Mouse (Mus musculus): ENCODE measurements around the gene Lhx1. TPM values are rescaled to one million over a fixed set of nuclear protein-coding genes. Genes with fewer than 3 reads are reported as not detected.

Lhx1 gene
- total and polyA plus RNA-seq, 3 experiments: 0.04 TPM; not detected in 2

DNA sequence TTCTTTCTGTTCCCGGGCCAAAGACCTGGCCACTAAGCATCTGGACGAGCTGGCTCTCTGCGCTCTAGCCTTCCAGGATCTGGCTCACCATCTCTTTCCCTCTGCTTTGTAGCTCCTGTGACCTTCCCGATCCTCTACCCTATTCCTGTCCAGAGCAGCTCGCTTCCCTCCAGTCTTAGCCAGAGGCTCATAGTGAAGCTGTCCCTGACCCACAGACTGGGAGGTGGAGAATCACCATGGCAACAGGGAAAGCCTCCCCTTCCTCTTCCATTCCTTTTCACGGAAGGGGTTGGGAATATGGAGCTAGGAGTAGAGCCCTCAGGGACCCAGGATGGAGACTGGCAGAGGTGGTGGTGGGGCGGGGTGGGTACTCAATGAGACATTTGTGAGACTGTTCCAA lies 38.0 kb upstream of the Lhx1 start:
- in situ Hi-C loops (cut with MboI; ENCODE audit: low pct_ligation_motif_present, low pct_unique_long_range_greater_than_20kb, low sequenced_read_pairs) (no loop called here), dilution Hi-C loops (cut with MboI; ENCODE audit: extremely low pct_ligation_motif_present, extremely low pct_unique_long_range_greater_than_20kb, low sequenced_read_pairs) (no loop called here)
- Histone ChIP-seq H3K4me3 (replicated peaks in 1 of 3; ENCODE audit: low read depth in 2 of 3, low read length in 2 of 3, poor library complexity in 1 of 3) (no peak overlapping the region), H3K9ac (ENCODE audit: insufficient read depth, low read depth) (no peak overlapping the region), H3K27ac (ENCODE audit: insufficient read depth, low read depth) (no peak overlapping the region), H3K79me2 (replicated peaks; ENCODE audit: control insufficient read depth, extremely low read depth, insufficient read depth, poor library complexity, severe bottlenecking) (no peaks in the 10 kb centered on the region), H3K36me3 (replicated peaks in 1 of 2; ENCODE audit: control insufficient read depth in 1 of 2, insufficient read depth in 1 of 2, low read length in 1 of 2) (no peaks in the 10 kb centered on the region), H3K27me3 (replicated peaks) (peaks cover 86% of the 10 kb centered on the region), H3K4me1 (ENCODE audit: control insufficient read depth in 1 of 2, insufficient read depth in 2 of 2) (peaks cover 2% of the 10 kb centered on the region in 2 experiments; a peak in 1 of 4 replicates), H3K9me3 (replicated peaks; ENCODE audit: low read length) (no peaks in the 10 kb centered on the region), H3K4me2 (ENCODE audit: insufficient read depth, low read depth, poor library complexity, severe bottlenecking) (no peak overlapping the region)
- TF ChIP-seq JUN (IDR thresholded peaks at IDR 0.05; ENCODE audit: insufficient read depth, low read depth, low read length) (no peak), JUND (conservative IDR thresholded peaks at IDR 0.05; ENCODE audit: low read depth, low read length) (no peak)
- DNase-seq (ENCODE audit: extremely low read depth): no peak

DNA sequence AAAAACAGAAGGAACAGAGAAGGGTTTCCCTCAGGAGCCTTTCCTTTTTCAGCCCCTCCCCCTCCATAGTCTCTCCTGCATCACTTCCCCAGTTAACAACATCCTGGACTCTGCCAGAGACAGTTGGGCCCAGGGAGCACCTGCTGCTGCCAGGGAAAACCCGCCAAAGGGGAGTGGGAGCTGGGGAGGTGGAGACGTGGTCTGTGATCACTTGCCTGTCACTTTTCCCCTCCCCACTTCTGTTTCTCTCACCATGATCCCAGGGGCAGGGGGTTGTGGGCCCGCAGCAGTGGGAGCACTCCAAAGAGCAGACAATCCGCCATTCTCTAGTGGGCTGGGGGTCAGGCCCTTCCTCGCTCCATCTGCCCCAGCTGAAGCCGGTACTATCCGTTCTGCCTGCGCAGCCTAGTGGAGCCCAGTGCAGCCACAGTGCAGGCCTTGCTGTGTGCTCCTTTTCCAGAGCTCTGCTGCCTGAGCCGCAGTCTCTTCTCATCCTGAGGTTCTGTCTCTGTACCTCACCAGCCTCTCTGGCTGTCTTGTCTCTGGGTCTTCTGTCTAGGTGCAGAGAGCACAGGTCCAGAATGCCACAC lies 37.5 kb upstream of the Lhx1 start:
- Histone ChIP-seq H3K27me3 (replicated peaks) (peaks cover 81% of the 10 kb centered on the region), H3K4me1 (ENCODE audit: control insufficient read depth in 1 of 2, insufficient read depth in 2 of 2) (0 out of 4 replicates have a peak, but pooled peaks cover 0 to 2% of the 10 kb centered on the region in 2 experiments), H3K4me2 (ENCODE audit: insufficient read depth, low read depth, poor library complexity, severe bottlenecking) (no peak overlapping the region), H3K9me3 (replicated peaks; ENCODE audit: low read length) (no peaks in the 10 kb centered on the region), H3K79me2 (replicated peaks; ENCODE audit: control insufficient read depth, extremely low read depth, insufficient read depth, poor library complexity, severe bottlenecking) (no peaks in the 10 kb centered on the region), H3K4me3 (replicated peaks in 1 of 3; ENCODE audit: low read depth in 2 of 3, low read length in 2 of 3, poor library complexity in 1 of 3) (no peak overlapping the region), H3K36me3 (replicated peaks in 1 of 2; ENCODE audit: control insufficient read depth in 1 of 2, insufficient read depth in 1 of 2, low read length in 1 of 2) (no peaks in the 10 kb centered on the region), H3K27ac (ENCODE audit: insufficient read depth, low read depth) (no peak overlapping the region), H3K9ac (ENCODE audit: insufficient read depth, low read depth) (no peak overlapping the region)
- dilution Hi-C loops (cut with MboI; ENCODE audit: extremely low pct_ligation_motif_present, extremely low pct_unique_long_range_greater_than_20kb, low sequenced_read_pairs): no loop called here
- DNase-seq (ENCODE audit: extremely low read depth): no peak
- TF ChIP-seq SIN3A (IDR thresholded peaks at IDR 0.05; ENCODE audit: low read length) (no peak), CTCF (conservative IDR thresholded peaks at IDR 0.05 in 1 of 2, IDR thresholded peaks at IDR 0.05 in 1 of 2; ENCODE audit: low read depth in 2 of 2, low read length in 2 of 2) (no peak), KAT2A (IDR thresholded peaks at IDR 0.05; ENCODE audit: insufficient replicate concordance, low read length) (no peak), IRF4 (IDR thresholded peaks at IDR 0.05; ENCODE audit: low read depth, low read length) (no peak), BHLHE40 (IDR thresholded peaks at IDR 0.05; ENCODE audit: low read depth, low read length) (no peak), JUN (IDR thresholded peaks at IDR 0.05; ENCODE audit: insufficient read depth, low read depth, low read length) (no peak), ZMIZ1 (IDR thresholded peaks at IDR 0.05; ENCODE audit: low read depth, low read length) (no peak), USF1 (IDR thresholded peaks at IDR 0.05; ENCODE audit: low read depth, low read length) (no peak), PAX5 (IDR thresholded peaks at IDR 0.05; ENCODE audit: low read length) (no peak), GABPA (IDR thresholded peaks at IDR 0.05; ENCODE audit: insufficient replicate concordance, low read depth, low read length) (no peak)
- in situ Hi-C loops (cut with MboI; ENCODE audit: low pct_ligation_motif_present, low pct_unique_long_range_greater_than_20kb, low sequenced_read_pairs): no loop called here

DNA sequence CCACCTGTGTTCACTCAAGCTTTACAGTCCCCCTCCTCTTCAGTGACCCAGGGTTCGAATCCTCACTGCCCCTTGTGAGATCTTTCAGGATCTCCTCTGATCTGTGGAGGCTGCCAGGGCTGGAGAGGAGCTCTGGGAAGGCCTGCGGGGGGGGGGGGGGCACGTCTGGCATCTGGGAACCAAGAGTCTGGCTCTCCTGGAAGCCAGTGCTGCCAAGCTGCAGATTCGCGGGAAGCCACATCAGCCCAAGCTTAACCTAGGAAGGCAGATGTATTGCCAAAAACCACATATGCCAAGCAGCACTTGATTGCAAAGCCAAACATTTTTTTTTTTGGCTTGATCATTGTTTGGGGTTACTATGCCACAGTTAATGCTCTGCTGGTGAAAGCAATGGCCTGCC lies 36.2 kb upstream of the Lhx1 start:
- TF ChIP-seq POLR2AphosphoS2 (IDR thresholded peaks at IDR 0.05; ENCODE audit: low read depth, low read length) (no peak), MAX (IDR thresholded peaks at IDR 0.05; ENCODE audit: low read length) (no peak), SIN3A (IDR thresholded peaks at IDR 0.05; ENCODE audit: low read length) (no peak), JUND (conservative IDR thresholded peaks at IDR 0.05; ENCODE audit: low read depth, low read length) (no peak), TCF12 (IDR thresholded peaks at IDR 0.05; ENCODE audit: low read depth, low read length) (no peak), E2F4 (IDR thresholded peaks at IDR 0.05; ENCODE audit: insufficient replicate concordance, low read depth, low read length) (no peak), NELFE (IDR thresholded peaks at IDR 0.05; ENCODE audit: low read depth, low read length) (no peak), TBP (conservative IDR thresholded peaks at IDR 0.05; ENCODE audit: low read depth, low read length) (no peak), RAD21 (IDR thresholded peaks at IDR 0.05; ENCODE audit: low read depth, low read length) (no peak), MYC (IDR thresholded peaks at IDR 0.05; ENCODE audit: low read depth, low read length) (no peak), ZC3H11A (IDR thresholded peaks at IDR 0.05; ENCODE audit: low read depth, low read length) (no peak), SMC3 (IDR thresholded peaks at IDR 0.05; ENCODE audit: low read depth, low read length) (no peak), USF1 (IDR thresholded peaks at IDR 0.05; ENCODE audit: low read depth, low read length) (no peak)
- in situ Hi-C loops (cut with MboI; ENCODE audit: low pct_ligation_motif_present, low pct_unique_long_range_greater_than_20kb, low sequenced_read_pairs): no loop called here
- no peak overlapping the region for H3K27ac ChIP-seq (ENCODE audit: insufficient read depth, low read depth)
- dilution Hi-C loops (cut with MboI; ENCODE audit: extremely low pct_ligation_motif_present, extremely low pct_unique_long_range_greater_than_20kb, low sequenced_read_pairs): no loop called here
- H3K36me3 ChIP-seq (replicated peaks in 1 of 2; ENCODE audit: control insufficient read depth in 1 of 2, insufficient read depth in 1 of 2, low read length in 1 of 2): no peaks in the 10 kb centered on the region
- no peak for DNase-seq (ENCODE audit: extremely low read depth)
- no peak overlapping the region for H3K4me2 ChIP-seq (ENCODE audit: insufficient read depth, low read depth, poor library complexity, severe bottlenecking)
- H3K9me3 ChIP-seq (replicated peaks; ENCODE audit: low read length): no peaks in the 10 kb centered on the region
- H3K4me1 ChIP-seq (ENCODE audit: control insufficient read depth in 1 of 2, insufficient read depth in 2 of 2): 0 out of 4 replicates have a peak, but pooled peaks cover 0 to 2% of the 10 kb centered on the region in 2 experiments
- no peak overlapping the region for H3K9ac ChIP-seq (ENCODE audit: insufficient read depth, low read depth)
- H3K79me2 ChIP-seq (replicated peaks; ENCODE audit: control insufficient read depth, extremely low read depth, insufficient read depth, poor library complexity, severe bottlenecking): no peaks in the 10 kb centered on the region
- peaks cover 78% of the 10 kb centered on the region for H3K27me3 ChIP-seq (replicated peaks)
- H3K4me3 ChIP-seq (replicated peaks in 1 of 3; ENCODE audit: low read depth in 2 of 3, low read length in 2 of 3, poor library complexity in 1 of 3): no peak overlapping the region

Data from CH12.LX (cell line).